Mouse (Mus musculus): Measurements from ENCODE around the gene Gm10272. TPM values are rescaled to one million over a fixed set of nuclear protein-coding genes. Genes with fewer than 3 reads are reported as not detected.
"Not testable (repeated sequence)": the region's sequence is repeated elsewhere in the genome, so short reads cannot be mapped to it uniquely, and the experiment has no call there.

Gm10272 gene
- polyA plus RNA-seq, 1 experiment from 2014 or later, result not detected

GRCm38 (mm10) chr10:77685895-77686664 is 20.3 kb upstream of the Gm10272 start, which contains the start of gene Tspear:
Gene Tspear (plus strand): TSS chr10:77686569.
- Histone ChIP-seq H3K4me2 (replicated peaks) (no peak within 1 kb of the TSS; the same call in 1 of the 2 replicates), H3K9ac (no peak within 1 kb of the TSS), H3K4me1 (peaks cover 9% of the 10 kb centered on the region), H3K36me3 (no peaks in the 10 kb centered on the region), H3K4me3 (no peak within 1 kb of the TSS), H3K27me3 (peaks cover 53% of the 10 kb centered on the region), H3K9me3 (no peaks in the 10 kb centered on the region), H3K27ac (no peak within 1 kb of the TSS)
- WGBS, result 2% methylated on average over 22 of the region's 22 CpGs
- ATAC-seq (ENCODE audit: insufficient number of reproducible peaks, insufficient read depth, low FRiP score, low TSS enrichment), result no peak

GRCm38 (mm10) chr10:77687021-77687420 is 19.4 kb upstream of the Gm10272 start:
- no peaks in the 10 kb centered on the region for H3K9me3 ChIP-seq
- no peak overlapping the region; the same call in 1 of the 2 replicates for H3K4me2 ChIP-seq (replicated peaks)
- WGBS, result 22% methylated on average over 10 of the region's 10 CpGs
- no peak overlapping the region for H3K9ac ChIP-seq
- peaks cover 53% of the 10 kb centered on the region for H3K27me3 ChIP-seq
- H3K4me3 ChIP-seq, result no peak overlapping the region
- no peak overlapping the region for H3K27ac ChIP-seq
- no peak for ATAC-seq (ENCODE audit: insufficient number of reproducible peaks, insufficient read depth, low FRiP score, low TSS enrichment)
- H3K4me1 ChIP-seq, result peaks cover 9% of the 10 kb centered on the region
- no peaks in the 10 kb centered on the region for H3K36me3 ChIP-seq

GRCm38 (mm10) chr10:77690356-77690807 is 16.0 kb upstream of the Gm10272 start, which contains the start of gene Gm19402:
Gene Gm19402 (minus strand): TSS chr10:77690757.
- not testable (repeated sequence) for H3K27ac ChIP-seq; H3K36me3 ChIP-seq; H3K9me3 ChIP-seq; H3K9ac ChIP-seq; ATAC-seq (ENCODE audit: insufficient number of reproducible peaks, insufficient read depth, low FRiP score, low TSS enrichment); H3K4me1 ChIP-seq; H3K4me2 ChIP-seq (replicated peaks); H3K4me3 ChIP-seq
- WGBS, result 71% methylated on average over 3 of the region's 3 CpGs
- H3K27me3 ChIP-seq, result peaks cover 48% of the 10 kb centered on the region

DNA sequence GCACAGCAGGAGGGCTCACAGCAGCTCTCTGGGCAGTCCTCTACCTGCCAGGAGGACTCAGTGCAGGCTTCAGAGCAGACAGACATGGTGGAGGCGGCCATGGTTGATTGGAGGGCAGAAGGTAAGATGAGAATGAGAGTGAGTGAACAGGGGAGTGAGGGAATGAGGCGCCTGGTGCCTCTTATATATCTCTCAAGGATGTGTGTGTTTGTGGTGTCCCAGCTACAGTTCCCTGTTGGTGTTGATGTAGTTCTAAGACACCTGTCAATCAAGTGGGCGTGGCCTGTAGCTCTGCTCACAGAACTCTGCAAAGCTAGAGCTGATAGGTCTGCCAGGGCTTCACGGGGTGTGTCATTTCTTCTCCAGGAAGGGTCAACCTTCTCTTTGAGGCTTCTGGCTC is 9.3 kb upstream of the Gm10272 start, which contains the start of gene Gm9508:
TSS of gene Gm9508 (minus strand) at position 101 of the 400 bp plus-strand sequence.
- H3K9me3 ChIP-seq, result no peaks in the 10 kb centered on the region
- H3K36me3 ChIP-seq, result no peaks in the 10 kb centered on the region
- no peak within 1 kb of the TSS for H3K4me3 ChIP-seq
- H3K4me1 ChIP-seq, result no peaks in the 10 kb centered on the region; the same call in 1 of the 2 replicates
- ATAC-seq (ENCODE audit: insufficient number of reproducible peaks, insufficient read depth, low FRiP score, low TSS enrichment), result no peak
- H3K27me3 ChIP-seq, result 0 out of 2 replicates have a peak, but pooled peaks cover 3% of the 10 kb centered on the region
- no peak within 1 kb of the TSS for H3K4me2 ChIP-seq (replicated peaks)
- no peak within 1 kb of the TSS for H3K9ac ChIP-seq
- WGBS, result 33% methylated on average over 4 of the region's 4 CpGs
- no peak within 1 kb of the TSS for H3K27ac ChIP-seq

GRCm38 (mm10) chr10:77709831-77710230 is 3.4 kb downstream of the Gm10272 start:
- H3K36me3 ChIP-seq, result no peaks in the 10 kb centered on the region
- H3K4me3 ChIP-seq, result no peak overlapping the region
- ATAC-seq (ENCODE audit: insufficient number of reproducible peaks, insufficient read depth, low FRiP score, low TSS enrichment), result no peak
- no peak overlapping the region for H3K4me2 ChIP-seq (replicated peaks)
- no peak overlapping the region for H3K9ac ChIP-seq
- no peaks in the 10 kb centered on the region for H3K27me3 ChIP-seq
- peaks cover 8% of the 10 kb centered on the region for H3K9me3 ChIP-seq
- 79% methylated on average over 3 of the region's 3 CpGs for WGBS
- no peaks in the 10 kb centered on the region for H3K4me1 ChIP-seq
- no peak overlapping the region for H3K27ac ChIP-seq

DNA sequence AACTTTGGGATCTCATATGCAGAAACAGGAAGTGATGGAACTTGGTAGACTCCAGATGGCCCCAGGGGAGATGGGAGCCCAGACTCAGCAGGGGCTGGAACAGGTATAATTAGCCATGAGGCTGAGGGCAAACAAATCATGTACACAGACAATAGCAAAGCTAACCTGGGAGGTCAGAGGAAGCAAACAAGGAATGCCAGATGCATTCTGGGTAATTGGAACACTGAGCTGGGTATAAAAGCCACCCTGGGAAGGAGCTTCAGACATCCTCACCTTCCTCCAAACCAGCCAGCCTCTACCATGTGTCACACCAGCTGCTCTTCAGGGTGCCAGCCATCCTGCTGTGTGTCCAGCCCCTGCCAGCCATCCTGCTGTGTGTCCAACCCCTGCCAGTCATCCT is 4.7 kb downstream of the Gm10272 start, which contains the start of gene Gm10024:
TSS of gene Gm10024 (plus strand) at position 301 of the 400 bp plus-strand sequence.
- not testable (repeated sequence) for H3K9ac ChIP-seq; H3K9me3 ChIP-seq; H3K4me2 ChIP-seq (replicated peaks); H3K27ac ChIP-seq; ATAC-seq (ENCODE audit: insufficient number of reproducible peaks, insufficient read depth, low FRiP score, low TSS enrichment); H3K36me3 ChIP-seq; H3K27me3 ChIP-seq; H3K4me3 ChIP-seq; H3K4me1 ChIP-seq

- H3K36me3 ChIP-seq, result no peaks in the 10 kb centered on the region
- no peaks in the 10 kb centered on the region for H3K4me1 ChIP-seq
- H3K27ac ChIP-seq, result no peak overlapping the region
- no peaks in the 10 kb centered on the region for H3K27me3 ChIP-seq
- H3K4me2 ChIP-seq (replicated peaks), result no peak overlapping the region
- 54% methylated on average over 4 of the region's 4 CpGs for WGBS
- no peak overlapping the region for H3K4me3 ChIP-seq
- H3K9me3 ChIP-seq, result no peaks in the 10 kb centered on the region
- no peak overlapping the region for H3K9ac ChIP-seq
- ATAC-seq (ENCODE audit: insufficient number of reproducible peaks, insufficient read depth, low FRiP score, low TSS enrichment), result no peak
Measured at GRCm38 (mm10) chr10:77713734-77714133, 7.3 kb downstream of the Gm10272 start.

GRCm38 (mm10) chr10:77715507-77715906 is 9.1 kb downstream of the Gm10272 start, which contains the start of gene Gm10142:
Gene Gm10142 (plus strand): TSS chr10:77715807.
- H3K4me1 ChIP-seq, result no peaks in the 10 kb centered on the region
- no peaks in the 10 kb centered on the region for H3K27me3 ChIP-seq
- H3K27ac ChIP-seq, result no peak within 1 kb of the TSS
- H3K9me3 ChIP-seq, result no peaks in the 10 kb centered on the region; the same call in 1 of the 2 replicates
- no peak for ATAC-seq (ENCODE audit: insufficient number of reproducible peaks, insufficient read depth, low FRiP score, low TSS enrichment)
- H3K9ac ChIP-seq, result no peak within 1 kb of the TSS
- H3K4me2 ChIP-seq (replicated peaks), result no peak within 1 kb of the TSS
- H3K36me3 ChIP-seq, result no peaks in the 10 kb centered on the region
- WGBS, result 63% methylated on average over 1 of the region's 1 CpGs
- H3K4me3 ChIP-seq, result no peak within 1 kb of the TSS

DNA sequence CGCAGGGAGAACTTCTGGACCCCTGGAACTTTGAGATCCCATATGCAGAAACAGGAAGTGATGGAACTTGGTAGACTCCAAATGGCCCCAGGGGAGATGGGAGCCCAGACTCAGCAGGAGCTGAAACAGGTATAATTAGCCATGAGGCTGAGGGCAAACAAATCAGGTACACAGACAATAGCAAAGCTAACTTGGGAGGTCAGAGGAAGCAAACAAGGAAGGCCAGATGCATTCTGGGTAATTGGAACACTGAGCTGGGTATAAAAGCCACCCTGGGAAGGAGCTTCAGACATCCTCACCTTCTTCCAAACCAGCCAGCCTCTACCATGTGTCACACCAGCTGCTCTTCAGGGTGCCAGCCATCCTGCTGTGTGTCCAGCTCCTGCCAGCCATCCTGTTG is 13.9 kb downstream of the Gm10272 start, which contains the start of gene Krtap12-1:
TSS of gene Krtap12-1 (plus strand) at position 301 of the 400 bp plus-strand sequence.
- H3K4me1 ChIP-seq; ATAC-seq (ENCODE audit: insufficient number of reproducible peaks, insufficient read depth, low FRiP score, low TSS enrichment); H3K27ac ChIP-seq; H3K27me3 ChIP-seq; H3K9ac ChIP-seq; H3K4me2 ChIP-seq (replicated peaks); H3K36me3 ChIP-seq; H3K9me3 ChIP-seq; H3K4me3 ChIP-seq: not testable (repeated sequence)
- WGBS, result 85% methylated on average over 1 of the region's 1 CpGs

DNA sequence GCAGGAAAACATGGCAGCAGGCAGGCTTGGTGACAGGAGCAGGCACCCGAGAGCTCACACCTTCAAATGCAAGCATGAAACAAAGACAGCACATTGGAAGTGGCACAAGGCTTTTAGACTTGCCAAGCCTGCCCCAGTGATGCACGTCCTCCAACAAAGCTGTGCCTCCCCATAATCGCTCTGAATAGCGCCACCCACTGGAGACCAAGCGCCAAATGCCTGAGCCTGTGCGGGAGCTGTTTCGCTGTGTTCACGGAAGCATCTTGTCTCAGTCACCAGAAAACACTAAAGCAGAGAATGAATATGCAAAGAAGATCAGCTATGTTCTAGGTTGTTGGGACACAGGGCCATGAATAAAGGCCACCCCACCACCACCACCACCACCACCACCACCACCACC is 18.4 kb downstream of the Gm10272 start:
- ATAC-seq (ENCODE audit: insufficient number of reproducible peaks, insufficient read depth, low FRiP score, low TSS enrichment), result no peak

GRCm38 (mm10) chr10:77726186-77726585 is 19.8 kb downstream of the Gm10272 start, which contains the start of gene Gm10100:
Gene Gm10100 (plus strand): TSS chr10:77726486.
- Histone ChIP-seq H3K9ac (no peak within 1 kb of the TSS), H3K36me3 (no peaks in the 10 kb centered on the region), H3K4me3 (no peak within 1 kb of the TSS), H3K9me3 (no peaks in the 10 kb centered on the region), H3K27ac (no peak within 1 kb of the TSS), H3K4me2 (replicated peaks) (no peak within 1 kb of the TSS), H3K27me3 (no peaks in the 10 kb centered on the region), H3K4me1 (no peaks in the 10 kb centered on the region)
- WGBS, result 39% methylated on average over 3 of the region's 3 CpGs
- ATAC-seq (ENCODE audit: insufficient number of reproducible peaks, insufficient read depth, low FRiP score, low TSS enrichment), result no peak

More for the DNA sequence above, 18.4 kb downstream of the Gm10272 start:
- no peak overlapping the region for H3K4me3 ChIP-seq
- H3K27me3 ChIP-seq, result no peaks in the 10 kb centered on the region
- H3K36me3 ChIP-seq, result no peaks in the 10 kb centered on the region
- H3K4me1 ChIP-seq, result no peaks in the 10 kb centered on the region
- WGBS, result 68% methylated on average over 8 of the region's 8 CpGs
- no peak overlapping the region for H3K4me2 ChIP-seq (replicated peaks)
- no peak overlapping the region for H3K9ac ChIP-seq
- no peaks in the 10 kb centered on the region; the same call in 1 of the 2 replicates for H3K9me3 ChIP-seq
- no peak overlapping the region for H3K27ac ChIP-seq

- H3K36me3 ChIP-seq, result no peaks in the 10 kb centered on the region
- H3K9me3 ChIP-seq, result no peaks in the 10 kb centered on the region
- H3K27ac ChIP-seq, result no peak overlapping the region
- no peak overlapping the region for H3K9ac ChIP-seq
- H3K4me1 ChIP-seq, result no peaks in the 10 kb centered on the region
- WGBS, result 61% methylated on average over 4 of the region's 4 CpGs
- H3K27me3 ChIP-seq, result no peaks in the 10 kb centered on the region
- H3K4me2 ChIP-seq (replicated peaks), result no peak overlapping the region
- no peak overlapping the region for H3K4me3 ChIP-seq
- no peak for ATAC-seq (ENCODE audit: insufficient number of reproducible peaks, insufficient read depth, low FRiP score, low TSS enrichment)
Measured at GRCm38 (mm10) chr10:77728280-77728679, 21.9 kb downstream of the Gm10272 start.

Data from embryonic facial prominence, embryonic 12.5 days (tissue).